Mouse (Mus musculus): ENCODE results near the gene Ggt1.
A peak's percentile ranks its signal among the peaks of the same experiment; 100 is the strongest.

The Ggt1 gene

DNA sequence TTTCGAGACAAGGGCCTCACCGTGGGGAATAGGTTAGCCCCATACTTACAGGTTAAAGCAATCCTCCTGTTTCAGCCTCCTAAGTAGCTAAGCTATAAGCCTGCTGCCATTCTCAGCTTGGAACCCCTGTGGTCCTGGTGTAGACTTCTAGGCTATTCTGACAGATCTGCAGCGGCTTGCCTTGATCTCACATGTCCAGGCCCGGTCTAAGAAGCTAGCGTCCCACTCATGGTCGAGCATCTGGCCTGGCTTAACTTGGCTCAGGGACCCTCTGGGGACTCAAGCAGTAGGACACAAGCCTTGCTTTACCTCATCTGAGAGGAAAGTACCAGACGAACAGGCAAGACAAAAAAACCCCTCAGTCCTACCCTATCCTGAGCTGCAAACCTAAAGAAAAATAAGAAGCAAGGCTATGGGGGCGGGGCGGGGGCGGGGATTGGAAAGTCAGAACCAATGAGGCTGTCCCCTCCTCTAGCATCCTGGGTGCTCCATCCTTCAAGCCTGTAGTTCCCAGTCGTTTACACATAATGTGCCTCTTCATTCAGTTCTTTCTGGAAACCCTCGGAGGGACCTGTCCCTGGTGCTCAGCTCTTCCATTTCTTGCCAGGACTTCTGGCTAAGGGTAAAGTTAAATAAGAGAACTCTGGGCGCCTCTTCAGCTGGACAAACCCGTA lies 73.8 kb downstream of the Ggt1 start:
- no peak for DNase-seq

DNA sequence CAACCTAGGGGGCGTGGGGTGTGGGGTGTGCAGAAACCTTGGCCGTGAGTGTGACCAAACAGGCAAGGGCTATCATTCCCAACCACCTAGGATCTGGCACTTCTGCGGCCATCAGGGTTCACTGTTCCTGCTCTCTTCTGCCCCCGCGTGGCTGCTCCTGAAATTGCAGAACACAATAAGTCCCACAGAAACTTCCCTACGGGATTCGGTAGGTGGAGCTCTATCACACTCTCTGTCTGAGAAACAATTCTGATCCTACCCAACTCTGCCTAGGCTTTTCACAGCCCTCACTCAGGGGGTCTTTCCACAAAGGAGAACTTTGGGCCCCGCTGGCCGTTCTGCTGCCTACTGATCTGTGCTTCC lies 74.3 kb downstream of the Ggt1 start:
- DNase-seq, result peak; percentile 81 to 86

Measured in lung, adult 18-20 months (tissue).